Mouse (Mus musculus): ENCODE measurements at regions not wholly inside any gene's neighbourhood (a gene's known extent, or its start where the extent isn't known, plus 50 kb on each side); places are given as distances from the start of the nearest gene placed in this dataset.

DNA sequence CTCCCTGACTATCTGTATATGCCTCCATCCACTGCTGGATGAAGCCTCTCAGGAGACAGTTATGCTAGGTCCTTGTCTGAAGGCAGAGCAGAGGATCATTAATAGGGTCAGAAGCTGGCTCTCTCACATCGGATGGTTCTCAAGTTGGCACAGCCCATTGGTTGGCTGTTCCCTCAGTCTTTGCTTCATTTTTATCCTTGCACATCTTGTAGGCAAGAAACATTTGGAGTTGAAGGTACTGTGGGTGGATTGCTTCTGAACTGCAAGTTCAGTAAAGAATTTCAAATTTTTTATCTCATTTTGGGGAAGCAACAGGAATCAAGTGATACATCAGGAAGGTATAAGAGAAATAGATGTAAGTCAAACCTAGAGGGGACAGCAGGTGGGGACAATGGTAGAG lies 206.2 kb upstream of the Chrm3 start:
- no peaks in the 10 kb centered on the region for H3K79me2 ChIP-seq (ENCODE audit: control insufficient read depth, insufficient read depth, low read length, poor library complexity)
- H3K9ac ChIP-seq (ENCODE audit: control insufficient read depth, low read depth, low read length, poor library complexity, severe bottlenecking) = no peak overlapping the region
- TF ChIP-seq RCOR1 (IDR thresholded peaks at IDR 0.05; ENCODE audit: low read depth, low read length) (no peak), HCFC1 (IDR thresholded peaks at IDR 0.05; ENCODE audit: low read depth, low read length) (no peak), MAFK (IDR thresholded peaks at IDR 0.05; ENCODE audit: borderline replicate concordance, low read depth, low read length) (no peak)
- no peaks in the 10 kb centered on the region for H3K27me3 ChIP-seq (ENCODE audit: control insufficient read depth in 1 of 2, insufficient read depth in 2 of 2, low read length in 2 of 2)
- H3K9me3 ChIP-seq (replicated peaks; ENCODE audit: insufficient read depth, low read length) = no peaks in the 10 kb centered on the region
- no peak for DNase-seq (ENCODE audit: low read depth, low spot score)
- no peaks in the 10 kb centered on the region for H3K36me3 ChIP-seq (ENCODE audit: control insufficient read depth in 1 of 2, insufficient read depth in 2 of 2, low read length in 2 of 2)
- no peaks in the 10 kb centered on the region for H3K4me1 ChIP-seq (ENCODE audit: control insufficient read depth in 1 of 2, insufficient read depth in 2 of 2, low read length in 2 of 2)
- H3K27ac ChIP-seq (ENCODE audit: control insufficient read depth, low read depth, low read length) = no peak overlapping the region
- H3K4me3 ChIP-seq (ENCODE audit: control insufficient read depth in 1 of 2, insufficient read depth in 1 of 2, low read depth in 2 of 2, low read length in 2 of 2) = no peak overlapping the region

DNA sequence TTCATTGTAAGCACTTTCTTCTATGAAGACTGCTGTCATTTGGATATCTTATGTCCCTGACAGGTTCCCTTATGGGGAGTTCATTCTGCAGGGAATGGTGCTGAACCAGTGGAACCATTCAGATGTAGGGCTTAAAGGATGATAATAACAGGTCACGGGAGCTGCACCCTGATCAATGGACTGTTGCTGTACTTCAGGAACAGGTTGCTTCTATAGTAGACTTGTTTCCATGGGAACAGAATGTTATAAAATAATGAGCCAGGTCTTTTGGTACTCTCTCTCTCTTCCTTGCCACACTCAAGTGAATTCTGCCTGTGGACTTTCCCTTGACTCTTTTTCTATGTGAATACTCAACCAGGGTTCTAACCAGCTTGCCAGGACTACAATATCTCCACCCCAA lies 196.9 kb upstream of the Chrm3 start:
- no peaks in the 10 kb centered on the region for H3K4me1 ChIP-seq (ENCODE audit: control insufficient read depth in 1 of 2, insufficient read depth in 2 of 2, low read length in 2 of 2)
- no peak for DNase-seq (ENCODE audit: low read depth, low spot score)
- no peaks in the 10 kb centered on the region for H3K79me2 ChIP-seq (ENCODE audit: control insufficient read depth, insufficient read depth, low read length, poor library complexity)
- no peak overlapping the region for H3K9ac ChIP-seq (ENCODE audit: control insufficient read depth, low read depth, low read length, poor library complexity, severe bottlenecking)
- no peaks in the 10 kb centered on the region for H3K36me3 ChIP-seq (ENCODE audit: control insufficient read depth in 1 of 2, insufficient read depth in 2 of 2, low read length in 2 of 2)
- H3K9me3 ChIP-seq (replicated peaks; ENCODE audit: insufficient read depth, low read length) = no peaks in the 10 kb centered on the region
- no peak overlapping the region for H3K4me3 ChIP-seq (ENCODE audit: control insufficient read depth in 1 of 2, insufficient read depth in 1 of 2, low read depth in 2 of 2, low read length in 2 of 2)
- H3K27me3 ChIP-seq (ENCODE audit: control insufficient read depth in 1 of 2, insufficient read depth in 2 of 2, low read length in 2 of 2) = no peaks in the 10 kb centered on the region
- no peak overlapping the region for H3K27ac ChIP-seq (ENCODE audit: control insufficient read depth, low read depth, low read length)
- no peak for TF ChIP-seq TCF12 (IDR thresholded peaks at IDR 0.05; ENCODE audit: low read depth, low read length)
- TF ChIP-seq BHLHE40 (IDR thresholded peaks at IDR 0.05; ENCODE audit: borderline replicate concordance, low read depth, low read length) = no peak
- TF ChIP-seq MAFK (IDR thresholded peaks at IDR 0.05; ENCODE audit: borderline replicate concordance, low read depth, low read length) = no peak
- TF ChIP-seq GATA1 (IDR thresholded peaks at IDR 0.05; ENCODE audit: low read depth, low read length) = no peak
- no peak for TF ChIP-seq NRF1 (IDR thresholded peaks at IDR 0.05; ENCODE audit: insufficient read depth, low read depth, low read length, poor library complexity, severe bottlenecking)
- no peak for TF ChIP-seq MAX (IDR thresholded peaks at IDR 0.05; ENCODE audit: low read length)
- TF ChIP-seq USF2 (IDR thresholded peaks at IDR 0.05; ENCODE audit: borderline replicate concordance in 1 of 2, insufficient read depth in 1 of 2, low read depth in 1 of 2, low read length in 2 of 2) = no peak
- TF ChIP-seq ZC3H11A (IDR thresholded peaks at IDR 0.05; ENCODE audit: low read depth, low read length) = no peak
- no peak for TF ChIP-seq CHD2 (IDR thresholded peaks at IDR 0.05; ENCODE audit: low read length)
- no peak for TF ChIP-seq USF1 (IDR thresholded peaks at IDR 0.05; ENCODE audit: low read depth, low read length)

- Histone ChIP-seq H3K9ac (ENCODE audit: control insufficient read depth, low read depth, low read length, poor library complexity, severe bottlenecking) (no peak overlapping the region), H3K27me3 (ENCODE audit: control insufficient read depth in 1 of 2, insufficient read depth in 2 of 2, low read length in 2 of 2) (no peaks in the 10 kb centered on the region), H3K4me1 (ENCODE audit: control insufficient read depth in 1 of 2, insufficient read depth in 2 of 2, low read length in 2 of 2) (no peaks in the 10 kb centered on the region), H3K9me3 (replicated peaks; ENCODE audit: insufficient read depth, low read length) (no peaks in the 10 kb centered on the region), H3K27ac (ENCODE audit: control insufficient read depth, low read depth, low read length) (no peak overlapping the region), H3K79me2 (ENCODE audit: control insufficient read depth, insufficient read depth, low read length, poor library complexity) (no peaks in the 10 kb centered on the region), H3K36me3 (ENCODE audit: control insufficient read depth in 1 of 2, insufficient read depth in 2 of 2, low read length in 2 of 2) (no peaks in the 10 kb centered on the region), H3K4me3 (ENCODE audit: control insufficient read depth in 1 of 2, insufficient read depth in 1 of 2, low read depth in 2 of 2, low read length in 2 of 2) (no peak overlapping the region)
- DNase-seq (ENCODE audit: low read depth, low spot score) = no peak
- TF ChIP-seq POLR2AphosphoS2 (IDR thresholded peaks at IDR 0.05; ENCODE audit: low read length) (no peak), USF1 (IDR thresholded peaks at IDR 0.05; ENCODE audit: low read depth, low read length) (no peak), CHD2 (IDR thresholded peaks at IDR 0.05; ENCODE audit: low read length) (no peak), RCOR1 (IDR thresholded peaks at IDR 0.05; ENCODE audit: low read depth, low read length) (no peak), BHLHE40 (IDR thresholded peaks at IDR 0.05; ENCODE audit: borderline replicate concordance, low read depth, low read length) (no peak), ZC3H11A (IDR thresholded peaks at IDR 0.05; ENCODE audit: low read depth, low read length) (no peak), KAT2A (conservative IDR thresholded peaks at IDR 0.05; ENCODE audit: low read depth, low read length) (no peak), JUND (IDR thresholded peaks at IDR 0.05; ENCODE audit: low read depth, low read length) (no peak), UBTF (IDR thresholded peaks at IDR 0.05; ENCODE audit: borderline replicate concordance, insufficient read depth, low read depth, low read length) (no peak), NRF1 (IDR thresholded peaks at IDR 0.05; ENCODE audit: insufficient read depth, low read depth, low read length, poor library complexity, severe bottlenecking) (no peak)
Measured at GRCm38 (mm10) chr13:10554595-10554994, 193.9 kb upstream of the Chrm3 start.

Data from MEL (cell line).